Mouse (Mus musculus): ENCODE measurements around the gene Metap1d.

Metap1d gene

DNA sequence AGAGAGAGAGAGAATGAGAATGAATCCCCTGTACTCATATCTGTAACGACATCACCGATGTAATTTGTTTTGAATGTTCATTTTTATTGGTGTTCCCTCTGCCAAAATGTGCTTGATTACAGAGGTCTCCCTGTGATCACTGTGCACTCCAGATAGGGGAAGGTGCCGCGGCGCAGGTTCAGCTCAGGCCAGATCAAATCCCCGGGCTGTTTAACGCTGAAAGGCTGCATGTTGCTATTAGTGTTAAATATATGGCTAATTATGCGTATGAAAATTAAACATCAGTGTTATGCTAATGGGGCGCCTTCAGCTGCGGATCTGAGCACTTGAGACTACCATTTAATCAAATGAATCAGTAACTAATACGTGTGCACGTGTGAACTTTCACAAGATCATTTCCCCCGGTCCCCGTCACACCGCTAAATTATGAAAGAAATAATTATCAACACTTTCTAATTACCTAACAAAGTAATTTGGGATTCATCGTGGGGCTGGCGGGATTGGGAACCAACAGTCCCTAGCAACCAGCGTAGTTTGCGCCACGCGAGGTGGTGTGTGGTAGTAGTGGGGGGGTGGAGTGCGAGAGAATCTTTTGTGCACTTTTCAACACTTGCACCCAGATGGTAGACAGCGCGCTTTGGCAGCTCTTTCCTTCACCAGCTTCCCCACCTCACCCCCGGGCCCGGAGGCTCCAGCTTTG lies 75.1 kb downstream of the Metap1d start, which contains the start of gene Dlx1:
TSS of gene Dlx1 (plus strand) at position 100 of the 700 bp plus-strand sequence.
- DNase-seq = no peak

DNA sequence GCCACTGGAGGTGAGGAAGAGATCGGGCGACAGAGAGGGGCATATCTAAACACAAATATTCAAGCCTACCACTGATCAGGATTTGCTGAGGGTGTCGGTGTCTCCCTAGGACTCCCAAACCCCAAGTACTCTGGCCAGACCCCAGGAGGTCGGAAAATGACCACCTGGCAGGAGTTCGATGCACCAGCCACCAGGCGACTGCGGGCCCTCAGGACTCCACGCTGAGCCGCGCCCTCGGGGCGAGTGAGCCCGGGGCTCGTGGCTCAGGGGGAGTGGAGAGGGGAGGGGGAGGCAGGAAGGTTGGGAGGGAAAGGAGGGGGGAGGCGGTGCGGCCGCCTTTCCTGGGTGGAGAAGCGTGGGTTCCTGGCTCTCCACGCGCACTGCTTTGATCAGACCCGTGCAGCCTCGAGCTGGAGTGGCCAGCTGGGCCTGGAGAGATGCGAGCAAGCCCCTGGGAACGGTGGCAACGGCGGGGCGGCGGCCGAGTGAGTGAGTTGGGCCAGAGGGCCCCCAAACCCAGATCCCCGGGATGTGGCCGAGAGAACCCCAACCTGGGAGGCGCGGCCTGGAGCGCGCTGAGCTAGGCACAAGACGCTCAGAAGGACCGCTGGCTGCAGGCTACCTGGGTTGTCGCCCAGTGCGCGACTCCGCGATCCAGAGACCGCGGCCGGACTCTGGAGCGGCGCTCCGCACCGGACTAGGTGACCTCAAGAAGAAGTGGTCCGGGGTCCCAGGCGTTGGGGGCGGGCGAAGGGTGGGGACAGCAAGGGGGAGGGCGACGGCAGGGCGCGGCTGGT lies 75.8 kb downstream of the Metap1d start:
- peak in 1 of 2 experiments; percentile 20 for DNase-seq

DNA sequence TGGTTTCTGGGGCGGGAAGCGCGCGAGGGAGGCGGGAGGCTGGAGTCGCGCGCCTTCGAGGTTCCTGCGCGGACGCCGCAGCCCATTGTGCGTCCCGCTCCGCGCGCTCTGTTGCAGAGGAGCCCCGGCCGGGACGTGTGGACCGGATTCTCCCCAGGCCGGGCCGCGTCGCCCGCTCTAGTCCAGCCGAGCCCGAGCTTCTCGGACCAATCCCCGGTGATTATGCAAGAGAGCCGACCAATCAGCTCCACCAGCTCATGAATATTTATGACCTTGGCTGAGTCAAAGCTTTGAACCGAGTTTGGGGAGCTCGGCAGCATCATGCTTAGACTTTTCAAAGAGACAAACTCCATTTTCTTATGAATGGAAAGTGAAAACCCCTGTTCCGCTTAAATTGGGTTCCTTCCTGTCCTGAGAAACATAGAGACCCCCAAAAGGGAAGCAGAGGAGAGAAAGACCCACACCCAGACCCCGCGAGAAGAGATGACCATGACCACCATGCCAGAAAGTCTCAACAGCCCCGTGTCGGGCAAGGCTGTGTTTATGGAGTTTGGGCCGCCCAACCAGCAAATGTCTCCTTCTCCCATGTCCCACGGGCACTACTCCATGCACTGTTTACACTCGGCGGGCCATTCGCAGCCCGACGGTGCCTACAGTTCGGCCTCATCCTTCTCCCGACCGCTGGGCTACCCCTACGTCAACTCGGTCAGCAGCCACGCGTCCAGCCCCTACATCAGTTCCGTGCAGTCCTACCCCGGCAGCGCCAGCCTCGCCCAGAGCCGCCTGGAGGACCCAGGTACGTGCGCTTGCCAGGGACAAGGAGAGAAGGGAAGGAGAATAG lies 76.7 kb downstream of the Metap1d start:
- DNase-seq = peak; percentile 74 to 75

DNA sequence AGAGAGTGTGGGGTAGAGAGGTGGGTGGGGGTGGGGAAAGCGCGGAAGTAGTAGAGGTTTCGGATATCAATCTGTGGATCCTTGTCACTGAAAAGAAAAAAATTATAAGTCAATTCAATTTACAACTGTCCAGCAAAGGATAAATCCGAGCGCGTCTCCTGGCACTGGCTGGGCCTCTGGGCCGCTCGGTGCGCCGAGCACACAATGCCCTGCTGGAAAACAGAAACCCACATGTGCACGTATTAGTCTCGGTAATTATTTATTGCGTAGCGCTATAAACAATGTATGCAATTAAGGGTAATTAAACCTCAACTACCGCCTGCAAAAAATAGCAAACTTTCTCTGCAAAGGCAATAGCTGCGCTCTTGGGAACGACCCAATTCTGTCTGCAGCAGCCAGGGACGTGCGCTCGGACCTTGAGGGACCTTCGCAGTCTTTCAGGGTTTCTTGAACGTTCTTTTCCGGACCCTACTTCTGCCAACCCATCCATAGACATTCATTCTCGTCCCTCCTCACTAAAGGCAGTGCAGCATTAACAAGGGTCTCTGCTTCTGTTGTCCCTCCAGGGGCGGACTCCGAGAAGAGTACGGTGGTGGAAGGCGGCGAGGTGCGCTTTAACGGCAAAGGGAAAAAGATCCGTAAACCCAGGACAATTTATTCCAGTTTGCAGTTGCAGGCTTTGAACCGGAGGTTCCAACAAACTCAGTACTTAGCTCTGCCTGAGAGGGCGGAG lies 77.5 kb downstream of the Metap1d start:
- DNase-seq = peak in 1 of 2 experiments; percentile 22

DNA sequence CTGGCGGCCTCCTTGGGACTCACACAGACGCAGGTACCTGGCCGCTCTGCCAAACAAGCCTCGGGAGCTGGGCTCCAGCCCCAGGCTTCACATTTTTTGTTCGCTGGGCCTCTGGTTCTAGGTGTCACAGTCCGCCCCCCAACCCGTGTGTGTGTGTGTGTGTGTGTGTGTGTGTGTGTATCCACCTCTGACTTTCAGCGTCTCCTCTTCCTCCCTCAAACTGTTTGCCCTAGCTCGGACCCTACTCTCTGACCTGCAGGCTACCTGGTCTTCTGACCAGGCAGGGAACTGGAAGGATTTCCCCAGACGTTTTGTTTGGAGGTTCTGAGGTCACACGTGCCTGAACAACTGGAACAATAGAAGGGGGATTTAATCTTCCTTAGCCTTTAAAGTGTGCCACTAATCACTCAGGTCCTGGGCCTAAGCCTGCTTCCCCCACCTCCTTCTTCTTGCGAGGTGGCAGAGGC lies 78.1 kb downstream of the Metap1d start:
- DNase-seq = no peak

DNA sequence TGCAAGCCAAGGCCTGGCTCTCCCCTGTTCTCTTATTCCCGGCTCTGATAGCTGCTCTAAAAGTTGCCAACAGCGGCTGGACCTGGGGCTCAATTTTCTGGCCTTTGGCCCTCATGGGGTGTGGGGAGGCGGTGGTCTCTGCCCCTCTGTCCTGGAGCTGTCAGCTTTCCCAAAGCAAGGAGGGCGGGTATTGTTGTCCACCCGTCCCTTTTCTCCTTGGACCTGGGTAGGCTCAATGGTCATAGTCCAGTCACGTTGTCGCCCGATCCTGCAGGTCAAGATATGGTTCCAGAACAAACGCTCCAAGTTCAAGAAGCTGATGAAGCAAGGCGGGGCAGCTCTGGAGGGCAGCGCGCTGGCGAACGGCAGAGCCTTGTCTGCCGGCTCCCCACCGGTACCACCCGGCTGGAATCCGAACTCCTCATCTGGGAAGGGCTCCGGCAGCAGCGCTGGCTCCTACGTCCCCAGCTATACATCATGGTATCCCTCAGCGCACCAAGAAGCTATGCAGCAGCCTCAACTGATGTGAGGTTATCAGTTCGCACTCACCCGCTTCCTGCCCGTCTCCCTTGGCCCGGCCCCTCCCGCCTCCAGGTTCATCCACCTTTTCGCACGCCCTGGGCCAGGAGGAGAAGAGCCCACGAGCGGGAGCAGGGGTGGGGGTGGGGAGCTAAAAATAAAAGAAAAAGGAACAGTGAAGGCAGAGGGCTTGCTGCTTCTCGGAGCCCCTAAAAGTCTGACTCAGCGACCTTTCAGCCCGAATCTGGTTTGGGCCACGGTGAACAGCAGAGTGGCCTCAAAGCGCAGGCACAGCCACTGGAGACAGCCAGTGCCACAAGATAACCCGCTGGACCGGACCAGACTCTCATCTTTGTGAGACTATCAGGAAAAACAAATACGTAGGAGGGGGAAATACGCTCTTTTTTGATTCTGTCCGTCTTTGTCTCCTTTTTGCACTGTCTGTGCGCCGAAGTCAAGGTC lies 79.2 kb downstream of the Metap1d start:
- peak in 1 of 2 experiments; percentile 22 for DNase-seq

DNA sequence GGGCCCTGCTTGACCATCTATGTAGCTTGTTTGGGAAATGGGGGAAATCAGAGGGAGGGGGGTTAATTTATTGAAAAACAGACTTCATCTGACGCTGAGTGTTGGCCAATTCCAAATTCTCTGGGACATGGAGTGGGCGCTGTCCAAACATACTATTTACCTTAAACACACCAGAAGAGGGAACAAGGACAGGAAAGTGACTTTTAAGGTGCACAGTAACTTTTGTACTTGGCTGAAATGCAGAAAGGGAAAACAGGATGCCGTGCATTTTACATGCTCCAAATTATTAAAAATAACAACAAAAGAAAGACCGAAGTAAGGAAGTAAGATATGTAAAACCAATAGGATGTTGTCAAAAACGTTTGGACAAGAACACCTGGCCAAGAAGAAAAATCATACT lies 80.0 kb downstream of the Metap1d start:
- DNase-seq = no peak

DNA sequence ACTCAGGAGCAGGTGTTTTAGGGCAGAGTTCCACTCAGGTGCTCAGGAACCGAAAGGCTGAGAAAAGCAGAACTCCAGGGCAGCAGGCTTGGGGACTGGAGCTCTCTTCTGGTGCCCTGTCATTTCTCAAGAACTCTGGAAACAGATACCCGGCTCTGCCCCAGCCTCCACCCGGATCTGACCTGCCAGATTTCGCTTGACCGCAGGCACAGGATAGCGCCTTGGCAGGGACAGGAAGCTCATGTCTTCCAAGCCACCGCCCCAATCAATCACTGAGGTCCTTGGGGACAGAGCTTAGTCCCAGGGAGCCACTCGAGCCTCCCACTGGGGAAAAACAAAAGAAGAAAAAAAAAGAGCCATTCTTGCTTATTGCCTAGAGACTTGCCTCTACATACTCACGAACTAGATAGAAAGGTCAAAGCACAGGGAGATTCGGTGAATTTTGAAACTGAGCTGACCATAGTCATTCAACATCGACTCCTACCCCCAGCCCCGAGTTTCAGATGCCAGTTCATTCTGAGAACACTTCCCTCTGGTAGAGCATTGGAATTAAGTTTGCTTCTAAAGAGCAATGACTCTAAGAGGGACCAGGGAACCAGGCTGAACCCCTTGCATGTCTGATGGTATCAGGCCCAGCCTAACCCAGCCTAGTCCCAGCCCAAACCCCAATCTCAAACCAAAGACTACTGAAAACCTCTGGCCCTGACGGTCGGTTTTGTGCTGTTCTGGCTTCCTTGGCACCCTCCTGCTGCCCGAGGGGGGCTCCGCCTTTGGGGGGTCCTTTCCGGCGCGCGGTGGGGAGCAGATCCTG lies 81.4 kb downstream of the Metap1d start:
- DNase-seq = no peak

DNA sequence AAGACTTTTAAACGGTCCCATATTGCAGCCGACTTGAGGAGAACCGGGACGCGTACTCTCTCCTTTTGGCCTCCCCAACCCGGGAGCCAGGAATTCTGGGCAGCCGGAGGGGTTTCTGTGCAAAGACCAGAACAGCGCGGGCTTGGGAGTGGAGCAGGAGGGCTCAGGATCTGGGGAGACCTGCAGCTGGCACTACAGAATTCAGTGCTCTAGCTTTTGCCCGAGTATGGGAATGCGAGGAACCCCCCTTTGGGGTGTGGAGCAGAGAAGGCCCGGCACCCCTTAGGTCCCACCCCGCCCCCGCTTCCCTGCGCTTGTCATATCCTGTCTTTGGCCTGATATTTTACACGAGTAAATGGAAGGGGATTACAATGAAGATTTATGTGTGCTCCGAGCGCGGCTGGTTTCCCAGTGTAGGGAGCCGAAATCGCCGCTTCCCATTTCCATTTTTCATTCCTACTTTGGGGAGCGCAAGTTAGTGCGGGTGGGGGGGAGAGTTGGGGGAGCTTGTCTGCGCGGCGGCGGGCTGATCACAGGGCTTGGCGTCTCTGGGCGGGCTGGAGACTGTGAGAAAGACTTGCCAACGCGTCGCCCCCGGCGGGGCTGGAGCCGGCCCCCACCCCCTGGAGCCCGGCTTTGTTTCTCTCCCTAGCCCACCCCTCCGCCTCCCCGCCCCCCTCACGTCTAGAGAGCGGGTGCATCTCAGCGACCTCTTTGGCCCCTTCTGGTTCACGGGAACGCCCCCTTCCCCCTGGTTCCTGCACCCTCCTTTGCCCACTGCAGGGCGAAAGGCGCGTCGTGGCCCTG lies 87.7 kb downstream of the Metap1d start:
- DNase-seq = peak in 1 of 2 experiments; percentile 20

DNA sequence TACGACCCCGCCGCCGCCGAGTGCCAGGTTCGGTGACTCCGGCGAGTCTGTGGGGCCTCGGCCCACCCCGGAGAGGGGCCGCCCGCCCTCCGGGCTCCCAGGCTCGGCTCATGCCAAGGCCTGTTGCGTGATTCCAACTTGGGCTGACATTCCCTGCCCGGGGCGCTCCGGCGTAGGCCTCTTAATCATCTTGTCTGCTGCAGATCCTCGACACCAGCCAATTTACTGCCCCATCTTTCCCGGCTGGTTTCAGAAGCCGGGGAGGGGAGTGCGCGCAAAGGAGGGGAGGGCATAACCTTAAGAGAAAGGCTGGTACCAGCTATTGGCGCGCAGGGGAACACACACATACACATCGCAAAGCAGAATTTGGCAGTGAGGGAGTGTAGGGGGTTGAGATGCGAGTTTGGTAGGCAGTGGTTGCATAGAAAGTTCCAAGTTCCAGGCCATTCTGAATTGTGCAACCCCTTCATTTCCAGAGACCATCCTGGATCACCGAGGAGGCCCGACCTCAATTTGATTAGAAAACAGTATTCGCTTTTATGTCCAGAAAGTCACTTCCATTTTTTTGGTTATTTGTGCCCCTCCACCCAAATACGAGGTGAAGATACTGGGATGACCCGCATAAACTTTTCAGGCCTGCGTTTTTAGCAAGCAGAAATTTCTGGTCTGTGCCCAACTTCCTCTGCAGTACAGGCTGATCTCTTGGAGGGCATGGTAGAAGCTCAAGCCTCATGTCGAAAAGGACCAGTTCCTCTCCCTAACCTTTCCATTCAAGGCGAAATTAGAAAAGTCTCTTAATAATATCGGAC lies 88.5 kb downstream of the Metap1d start:
- DNase-seq = no peak

DNA sequence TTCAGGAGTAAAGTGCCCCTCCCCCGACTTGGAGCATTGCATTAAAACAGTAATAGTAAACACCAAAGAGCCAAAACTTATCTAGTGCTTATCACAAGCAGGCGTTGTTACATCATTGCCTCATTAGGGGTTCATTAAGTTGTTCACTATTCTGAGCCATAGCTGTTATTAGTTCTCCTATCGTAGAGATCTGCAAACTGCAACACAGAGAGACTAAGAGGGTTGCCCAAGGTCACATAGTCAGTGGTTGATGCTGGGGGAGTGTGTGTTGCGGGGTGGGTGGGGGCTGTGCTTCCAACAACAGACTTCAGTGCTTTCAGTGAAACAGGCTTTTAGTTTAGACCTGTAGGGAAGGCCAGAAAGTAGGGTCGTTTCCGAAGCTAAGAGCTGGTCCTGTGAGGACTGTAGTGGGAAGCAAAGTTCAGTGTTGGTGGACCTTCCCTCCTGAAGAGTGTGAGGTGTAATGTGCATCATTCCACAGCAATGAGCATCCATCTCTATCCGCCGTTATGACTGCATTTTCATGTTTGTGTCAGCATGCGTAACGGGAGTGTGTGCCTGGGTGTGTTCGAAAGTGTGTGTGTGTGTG lies 89.2 kb downstream of the Metap1d start:
- DNase-seq = no peak

DNA sequence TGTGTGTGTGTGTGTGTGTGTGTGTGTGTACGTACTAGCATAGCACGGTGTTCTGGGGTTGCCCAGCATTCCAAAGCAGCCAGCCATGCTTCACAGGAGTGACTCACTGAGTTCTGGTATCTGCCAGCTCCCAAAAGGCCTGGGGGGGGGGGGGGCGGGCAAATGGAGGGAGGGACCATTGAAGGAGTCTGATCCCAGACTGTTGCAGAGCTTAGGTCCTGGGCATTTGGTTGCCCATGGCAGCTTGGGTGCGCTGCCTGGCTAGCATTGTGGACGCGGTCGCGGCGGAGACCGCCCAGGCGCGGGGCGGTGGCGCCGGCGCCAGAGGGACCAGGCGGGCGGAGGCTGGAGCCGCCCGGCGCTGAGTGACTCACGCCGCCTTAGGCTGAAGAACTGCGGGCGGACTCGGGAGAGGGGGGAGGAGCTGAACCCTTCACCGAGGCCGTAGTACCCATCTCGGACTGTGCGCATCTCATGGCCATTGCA lies 89.8 kb downstream of the Metap1d start:
- peak in 1 of 2 experiments; percentile 39 for DNase-seq

DNA sequence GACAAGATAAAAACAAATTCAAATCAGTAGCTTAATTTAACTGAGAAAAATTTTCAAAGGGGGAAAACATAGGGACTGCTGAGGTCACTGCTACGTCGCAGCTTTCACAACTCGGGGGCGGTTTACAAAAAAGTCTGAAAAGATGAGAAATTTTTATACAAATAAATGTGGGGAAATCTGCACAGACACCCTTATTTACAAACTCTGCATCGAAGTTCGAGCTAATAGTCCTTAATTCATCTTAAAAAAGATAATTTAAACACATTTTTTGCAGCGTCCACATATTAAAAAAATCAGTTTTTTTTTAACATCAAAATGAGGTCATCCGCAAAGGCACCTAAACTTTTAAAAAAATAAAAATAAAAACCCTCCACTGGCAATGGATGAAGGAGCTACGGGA lies 90.5 kb downstream of the Metap1d start:
- DNase-seq = no peak

DNA sequence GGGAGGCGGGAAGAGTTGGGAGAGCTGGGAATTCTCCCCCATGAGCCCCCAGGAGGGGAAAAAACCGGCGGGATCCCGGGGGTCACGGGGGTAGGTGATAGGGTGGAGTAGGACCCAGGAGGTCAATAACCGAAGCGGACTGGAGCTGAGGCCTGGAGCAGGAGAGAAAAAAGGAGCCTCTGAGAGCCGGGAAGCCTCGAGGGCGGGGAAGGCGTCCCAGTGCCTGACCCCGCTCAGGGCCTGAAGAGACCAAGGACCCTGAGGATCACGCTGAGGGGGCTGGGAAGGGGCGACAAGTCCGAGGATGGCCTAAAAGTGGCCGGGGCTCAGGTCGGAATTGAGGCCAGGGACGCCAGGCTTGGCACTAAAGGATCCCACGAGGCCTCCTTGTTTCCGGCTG lies 90.9 kb downstream of the Metap1d start:
- DNase-seq = no peak

DNA sequence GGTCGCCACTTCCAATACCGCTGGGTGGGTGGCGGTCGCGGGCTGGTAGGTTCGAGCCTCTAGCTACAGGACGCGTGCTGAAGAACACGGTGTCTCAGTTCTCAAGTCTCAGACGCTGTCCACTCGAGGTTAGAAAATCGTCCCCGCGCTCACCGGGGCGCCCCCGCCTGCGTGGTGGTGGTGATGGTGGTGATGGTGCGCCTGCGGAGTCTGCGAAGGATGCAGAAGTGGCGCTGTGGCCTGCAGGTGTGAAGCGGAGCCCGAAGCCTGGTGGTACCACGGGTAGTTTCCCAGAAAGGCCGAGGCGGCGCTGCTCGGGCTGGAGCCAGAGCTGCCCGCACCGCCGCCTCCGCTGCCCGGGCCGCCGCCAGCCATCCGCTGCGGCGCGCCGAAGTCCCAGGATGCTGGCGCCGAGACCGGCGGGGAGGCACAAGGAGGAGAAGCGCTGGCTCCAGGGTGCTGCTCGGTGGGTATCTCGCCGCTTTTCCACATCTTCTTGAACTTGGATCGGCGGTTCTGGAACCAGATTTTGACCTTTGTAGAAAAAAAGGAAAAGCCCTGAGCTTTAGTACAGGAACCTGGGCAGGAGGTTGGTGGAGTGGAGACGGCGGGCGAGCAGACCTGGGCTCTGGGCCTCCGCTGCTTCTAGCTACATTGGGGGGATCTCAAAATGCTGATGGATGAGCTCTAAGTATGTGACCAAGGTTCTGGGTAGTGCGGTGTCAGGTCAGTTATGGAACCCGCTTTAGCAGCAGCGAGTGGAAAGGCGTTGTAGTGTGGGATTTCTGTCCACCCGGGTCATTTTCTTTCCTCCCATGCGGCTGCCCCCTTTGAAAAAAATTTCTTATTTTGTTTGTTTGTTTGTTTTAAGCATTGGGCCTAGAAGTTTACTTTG lies 91.6 kb downstream of the Metap1d start:
- peak in 1 of 2 experiments; percentile 48 for DNase-seq

DNA sequence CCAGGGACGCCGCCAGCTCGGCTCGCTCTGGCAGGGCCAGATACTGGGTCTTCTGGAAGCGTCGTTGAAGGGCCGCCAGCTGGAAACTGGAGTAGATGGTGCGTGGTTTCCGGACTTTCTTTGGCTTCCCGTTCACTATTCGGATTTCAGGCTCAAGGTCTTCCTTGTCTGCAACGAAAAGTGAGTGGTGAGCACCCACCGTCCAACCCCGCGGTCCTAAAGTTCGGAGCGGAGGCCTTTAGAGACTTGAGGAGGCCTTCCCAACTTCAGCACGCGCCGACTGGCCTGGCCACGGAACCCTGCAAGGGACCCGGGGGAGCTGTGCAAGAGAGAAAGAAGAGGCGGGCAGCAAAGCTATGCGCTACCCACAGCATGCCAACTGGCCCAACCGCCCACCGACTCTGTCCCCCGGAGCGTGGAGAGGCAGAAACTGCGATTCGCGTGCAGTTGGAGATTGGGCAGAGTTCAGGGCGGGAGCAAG lies 92.4 kb downstream of the Metap1d start:
- DNase-seq = peak in 1 of 2 experiments; percentile 33

Data from kidney, postnatal 36 days (tissue).